Mouse (Mus musculus) G1E (cell line): ENCODE measurements at regions not wholly inside any gene's neighbourhood (a gene's known extent, or its start where the extent isn't known, plus 50 kb on each side); places are given as distances from the start of the nearest gene placed in this dataset.
"Not testable (repeated sequence)": the region's sequence is repeated elsewhere in the genome, so short reads cannot be mapped to it uniquely, and the experiment has no call there.

Experiments
- CTCF ChIP-seq: IDR thresholded peaks from 2 replicates; pipeline ENCODE4 v1.5.1; 2012; ENCODE audit warnings: low read depth, low read length, inconsistent platforms, mixed read lengths
- GATA1 ChIP-seq: IDR thresholded peaks from 2 replicates; pipeline ENCODE4 v1.6.1; 2012; ENCODE audit warnings: borderline replicate concordance, low read length, inconsistent platforms, mixed read lengths
- GATA2 ChIP-seq: IDR thresholded peaks from 2 replicates; pipeline ENCODE4 v1.6.1; 2012; ENCODE audit warnings: low read depth, low read length, inconsistent platforms, borderline replicate concordance
- POLR2AphosphoS5 ChIP-seq: IDR thresholded peaks from 2 replicates; pipeline ENCODE4 v1.6.1; 2012; ENCODE audit warnings: low read depth, low read length, inconsistent platforms; ENCODE audit not compliant: insufficient replicate concordance
- TAL1 ChIP-seq: conservative IDR thresholded peaks from 2 replicates; pipeline ENCODE4 v1.6.1; 2012; ENCODE audit warnings: low read depth, low read length, inconsistent platforms, mixed read lengths

DNA sequence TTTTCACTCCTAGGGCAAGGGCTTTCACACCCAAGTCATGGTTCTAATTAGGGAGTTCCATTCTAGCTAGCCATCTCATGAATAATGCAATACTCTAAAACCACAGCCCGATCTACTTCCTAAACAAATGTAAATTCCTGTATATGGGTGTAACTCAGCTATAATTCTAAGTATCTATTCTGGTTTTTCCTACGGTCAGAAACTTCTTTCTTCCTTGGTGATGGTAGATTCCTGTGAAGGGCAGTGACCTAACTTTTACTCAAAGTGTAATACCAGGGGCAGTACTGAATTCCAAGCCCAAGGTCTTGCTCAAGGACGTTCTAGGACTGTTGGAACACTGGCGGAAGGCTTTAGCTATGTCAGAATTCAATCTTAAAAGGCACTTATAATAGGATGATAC is 51.2 kb upstream of the Asns start:
- TF ChIP-seq CTCF, GATA1, POLR2AphosphoS5, TAL1, GATA2: not testable (repeated sequence)
